Mouse (Mus musculus): ENCODE data around the gene Pik3ap1.

GRCm38 (mm10) chr19:41264331-41264799 lies 120.5 kb downstream of the Pik3ap1 start:
- TF ChIP-seq EP300 (IDR thresholded peaks at IDR 0.05; ENCODE audit: insufficient read depth, low read depth, low read length) (no peak), CTCF (IDR thresholded peaks at IDR 0.05; ENCODE audit: low read depth, low read length) (no peak), POLR2A (IDR thresholded peaks at IDR 0.05; ENCODE audit: insufficient read depth, low read length) (no peak)

Data from ES-Bruce4 (cell line).